Mouse (Mus musculus): Measurements from ENCODE around the gene Rtel1. TPM values are rescaled to one million over a fixed set of nuclear protein-coding genes. Genes with fewer than 3 reads are reported as not detected.

Rtel1 gene
- polyA plus RNA-seq, 1 experiment, result 54.2 TPM

DNA sequence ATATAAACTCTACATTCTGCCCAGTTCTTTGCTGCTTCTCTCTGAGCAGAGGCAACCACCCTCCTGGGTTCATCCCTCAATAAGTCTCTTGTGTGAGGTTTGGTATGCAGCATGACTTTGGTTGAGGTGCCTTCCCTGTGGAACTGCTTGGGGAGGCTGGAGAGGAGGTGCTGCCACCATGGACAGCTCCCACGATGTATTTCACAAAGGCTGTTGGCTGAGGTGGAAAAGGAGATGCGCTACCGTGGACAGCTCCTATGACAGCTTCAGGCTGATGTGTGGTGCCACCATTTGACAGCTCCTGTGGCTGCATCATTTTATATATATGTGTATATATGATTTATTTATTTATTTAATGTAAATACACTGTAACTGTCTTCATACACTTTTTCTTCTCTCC is 17.5 kb upstream of the Rtel1 start:
- Histone ChIP-seq H3K36me3 (ENCODE audit: control insufficient read depth, insufficient read depth, low read length, poor library complexity, severe bottlenecking) (no peaks in the 10 kb centered on the region), H3K27me3 (ENCODE audit: control insufficient read depth, insufficient read depth, low read length, poor library complexity, severe bottlenecking) (no peaks in the 10 kb centered on the region), H3K27ac (ENCODE audit: insufficient read depth, low read length) (no peak overlapping the region), H3K4me1 (ENCODE audit: control insufficient read depth, insufficient read depth, low read length) (no peaks in the 10 kb centered on the region), H3K4me3 (ENCODE audit: low read depth, low read length) (no peak overlapping the region), H3K9ac (ENCODE audit: low read depth, poor library complexity, severe bottlenecking) (no peak overlapping the region), H3K9me3 (replicated peaks; ENCODE audit: control insufficient read depth, insufficient read depth, low read length, poor library complexity, severe bottlenecking) (no peaks in the 10 kb centered on the region)
- no peak for TF ChIP-seq POLR2A (IDR thresholded peaks at IDR 0.05; ENCODE audit: insufficient read depth, low read length)
- peak; percentile 49 for TF ChIP-seq CTCF (IDR thresholded peaks at IDR 0.05; ENCODE audit: low read depth, low read length)

DNA sequence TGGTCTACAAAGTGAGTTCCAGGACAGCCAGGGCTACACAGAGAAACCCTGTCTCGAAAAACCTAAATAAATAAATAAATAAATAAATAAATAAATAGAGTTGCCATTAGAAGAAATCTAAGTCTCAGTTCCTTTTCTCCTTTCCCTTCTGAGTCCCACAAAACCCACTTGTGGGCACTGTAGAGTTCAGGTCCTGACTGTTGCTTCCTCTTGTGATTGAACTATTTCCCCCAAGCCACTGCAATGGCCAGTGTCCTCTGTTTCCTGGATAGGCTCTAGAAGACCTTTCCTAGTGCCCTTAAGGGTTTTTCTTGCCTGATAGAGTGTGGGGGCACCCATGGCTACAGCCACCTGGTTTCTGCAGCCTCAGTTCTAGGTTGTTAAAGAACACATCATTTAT is 14.6 kb upstream of the Rtel1 start:
- no peaks in the 10 kb centered on the region for H3K27me3 ChIP-seq (ENCODE audit: control insufficient read depth, insufficient read depth, low read length, poor library complexity, severe bottlenecking)
- H3K27ac ChIP-seq (ENCODE audit: insufficient read depth, low read length), result no peak overlapping the region
- no peaks in the 10 kb centered on the region for H3K9me3 ChIP-seq (replicated peaks; ENCODE audit: control insufficient read depth, insufficient read depth, low read length, poor library complexity, severe bottlenecking)
- no peak overlapping the region for H3K9ac ChIP-seq (ENCODE audit: low read depth, poor library complexity, severe bottlenecking)
- H3K36me3 ChIP-seq (ENCODE audit: control insufficient read depth, insufficient read depth, low read length, poor library complexity, severe bottlenecking), result no peaks in the 10 kb centered on the region
- no peak overlapping the region for H3K4me3 ChIP-seq (ENCODE audit: low read depth, low read length)
- TF ChIP-seq EP300 (IDR thresholded peaks at IDR 0.05; ENCODE audit: insufficient read depth, low read depth, low read length) (no peak), CTCF (IDR thresholded peaks at IDR 0.05; ENCODE audit: low read depth, low read length) (no peak)
- H3K4me1 ChIP-seq (ENCODE audit: control insufficient read depth, insufficient read depth, low read length), result no peaks in the 10 kb centered on the region

DNA sequence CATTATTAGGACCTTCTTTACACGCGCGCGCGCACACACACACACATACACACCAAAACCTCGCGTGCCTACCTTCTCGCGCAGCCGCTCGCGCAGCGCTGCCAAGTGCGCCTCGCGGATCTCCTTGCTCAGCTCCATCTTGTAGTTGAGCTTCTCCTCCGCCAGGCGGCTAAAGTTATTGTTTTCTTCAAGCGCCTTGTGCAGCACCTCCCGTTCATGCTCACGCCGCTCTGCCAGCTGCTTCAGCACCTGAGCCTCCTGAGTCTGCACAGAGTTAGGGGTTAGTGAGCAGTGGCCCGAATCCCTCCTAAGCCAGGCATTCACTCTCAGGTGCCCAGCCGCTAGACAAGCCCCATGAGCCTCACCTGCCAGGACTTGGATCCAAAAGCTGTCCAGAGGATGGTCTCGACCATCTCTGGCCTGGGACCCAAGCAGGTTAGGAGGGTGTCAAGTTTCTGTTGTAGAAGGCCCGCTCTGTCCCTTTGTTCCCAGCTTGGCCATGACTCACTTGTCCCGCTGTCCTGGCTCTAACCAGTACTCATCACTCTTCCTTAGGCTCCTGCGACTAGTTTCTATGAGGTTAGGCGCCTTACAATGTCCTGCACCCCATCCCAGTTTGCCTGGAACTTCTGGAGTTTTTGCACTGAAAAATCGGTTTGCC is 12.3 kb upstream of the Rtel1 start:
- H3K4me3 ChIP-seq (ENCODE audit: low read depth, low read length), result no peak overlapping the region
- H3K4me1 ChIP-seq (ENCODE audit: control insufficient read depth, insufficient read depth, low read length), result no peaks in the 10 kb centered on the region
- no peak overlapping the region for H3K9ac ChIP-seq (ENCODE audit: low read depth, poor library complexity, severe bottlenecking)
- H3K9me3 ChIP-seq (replicated peaks; ENCODE audit: control insufficient read depth, insufficient read depth, low read length, poor library complexity, severe bottlenecking), result no peaks in the 10 kb centered on the region
- H3K27ac ChIP-seq (ENCODE audit: insufficient read depth, low read length), result no peak overlapping the region
- no peaks in the 10 kb centered on the region for H3K27me3 ChIP-seq (ENCODE audit: control insufficient read depth, insufficient read depth, low read length, poor library complexity, severe bottlenecking)
- no peak for TF ChIP-seq EP300 (IDR thresholded peaks at IDR 0.05; ENCODE audit: insufficient read depth, low read depth, low read length)
- no peak for TF ChIP-seq POLR2A (IDR thresholded peaks at IDR 0.05; ENCODE audit: insufficient read depth, low read length)
- TF ChIP-seq CTCF (IDR thresholded peaks at IDR 0.05; ENCODE audit: low read depth, low read length), result peak; percentile 41
- no peaks in the 10 kb centered on the region for H3K36me3 ChIP-seq (ENCODE audit: control insufficient read depth, insufficient read depth, low read length, poor library complexity, severe bottlenecking)

DNA sequence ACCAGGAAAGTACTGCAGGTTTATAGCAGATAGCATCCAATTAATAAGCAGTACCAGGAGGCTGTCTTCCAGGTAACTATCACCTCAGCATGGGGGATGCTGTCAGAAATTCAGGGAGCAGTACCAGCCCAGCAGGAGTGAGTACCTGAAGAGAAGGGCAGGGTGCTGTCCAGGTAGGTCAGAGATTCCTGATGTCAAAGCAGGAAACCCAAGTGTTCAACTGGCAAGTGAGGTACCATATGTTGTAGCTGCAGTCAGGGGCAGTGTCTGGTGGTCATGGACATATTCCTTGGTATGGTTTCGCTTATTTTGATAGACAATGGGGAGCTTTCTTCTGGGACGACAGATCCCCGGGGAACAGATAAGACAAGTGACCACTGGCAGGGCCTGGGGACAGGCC is 7.1 kb upstream of the Rtel1 start:
- Histone ChIP-seq H3K4me3 (ENCODE audit: low read depth, low read length) (no peak overlapping the region), H3K4me1 (ENCODE audit: control insufficient read depth, insufficient read depth, low read length) (no peaks in the 10 kb centered on the region), H3K27ac (ENCODE audit: insufficient read depth, low read length) (no peak overlapping the region), H3K9me3 (replicated peaks; ENCODE audit: control insufficient read depth, insufficient read depth, low read length, poor library complexity, severe bottlenecking) (no peaks in the 10 kb centered on the region), H3K27me3 (ENCODE audit: control insufficient read depth, insufficient read depth, low read length, poor library complexity, severe bottlenecking) (no peaks in the 10 kb centered on the region), H3K36me3 (ENCODE audit: control insufficient read depth, insufficient read depth, low read length, poor library complexity, severe bottlenecking) (no peaks in the 10 kb centered on the region), H3K9ac (ENCODE audit: low read depth, poor library complexity, severe bottlenecking) (no peak overlapping the region)
- no peak for TF ChIP-seq POLR2A (IDR thresholded peaks at IDR 0.05; ENCODE audit: insufficient read depth, low read length)
- TF ChIP-seq CTCF (IDR thresholded peaks at IDR 0.05; ENCODE audit: low read depth, low read length), result no peak
- TF ChIP-seq EP300 (IDR thresholded peaks at IDR 0.05; ENCODE audit: insufficient read depth, low read depth, low read length), result no peak

DNA sequence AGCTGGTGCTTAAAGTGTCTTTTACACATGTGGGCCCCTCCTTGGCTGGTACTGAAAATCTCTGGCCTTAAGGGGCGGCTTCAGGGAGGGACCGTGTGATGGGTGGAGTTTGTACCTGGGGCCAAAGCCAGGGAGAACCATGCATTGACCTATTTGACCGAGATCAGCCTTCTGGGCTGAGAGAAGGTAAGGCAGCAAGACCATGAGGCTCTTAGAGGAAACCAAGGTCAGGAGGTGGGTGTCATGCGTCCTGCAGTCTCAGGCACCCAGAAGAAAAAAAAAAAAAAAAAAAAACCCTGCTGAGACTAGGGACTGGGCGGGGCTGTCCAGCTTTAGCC is 6.6 kb upstream of the Rtel1 start:
- TF ChIP-seq EP300 (IDR thresholded peaks at IDR 0.05; ENCODE audit: insufficient read depth, low read depth, low read length), result no peak
- Histone ChIP-seq H3K9me3 (replicated peaks; ENCODE audit: control insufficient read depth, insufficient read depth, low read length, poor library complexity, severe bottlenecking) (no peaks in the 10 kb centered on the region), H3K27me3 (ENCODE audit: control insufficient read depth, insufficient read depth, low read length, poor library complexity, severe bottlenecking) (no peaks in the 10 kb centered on the region), H3K4me1 (ENCODE audit: control insufficient read depth, insufficient read depth, low read length) (no peaks in the 10 kb centered on the region), H3K36me3 (ENCODE audit: control insufficient read depth, insufficient read depth, low read length, poor library complexity, severe bottlenecking) (no peaks in the 10 kb centered on the region), H3K4me3 (ENCODE audit: low read depth, low read length) (peak overlapping the region; percentile 82), H3K9ac (ENCODE audit: low read depth, poor library complexity, severe bottlenecking) (peak overlapping the region; percentile 39; the same call in 1 of the 2 replicates), H3K27ac (ENCODE audit: insufficient read depth, low read length) (no peak overlapping the region)

DNA sequence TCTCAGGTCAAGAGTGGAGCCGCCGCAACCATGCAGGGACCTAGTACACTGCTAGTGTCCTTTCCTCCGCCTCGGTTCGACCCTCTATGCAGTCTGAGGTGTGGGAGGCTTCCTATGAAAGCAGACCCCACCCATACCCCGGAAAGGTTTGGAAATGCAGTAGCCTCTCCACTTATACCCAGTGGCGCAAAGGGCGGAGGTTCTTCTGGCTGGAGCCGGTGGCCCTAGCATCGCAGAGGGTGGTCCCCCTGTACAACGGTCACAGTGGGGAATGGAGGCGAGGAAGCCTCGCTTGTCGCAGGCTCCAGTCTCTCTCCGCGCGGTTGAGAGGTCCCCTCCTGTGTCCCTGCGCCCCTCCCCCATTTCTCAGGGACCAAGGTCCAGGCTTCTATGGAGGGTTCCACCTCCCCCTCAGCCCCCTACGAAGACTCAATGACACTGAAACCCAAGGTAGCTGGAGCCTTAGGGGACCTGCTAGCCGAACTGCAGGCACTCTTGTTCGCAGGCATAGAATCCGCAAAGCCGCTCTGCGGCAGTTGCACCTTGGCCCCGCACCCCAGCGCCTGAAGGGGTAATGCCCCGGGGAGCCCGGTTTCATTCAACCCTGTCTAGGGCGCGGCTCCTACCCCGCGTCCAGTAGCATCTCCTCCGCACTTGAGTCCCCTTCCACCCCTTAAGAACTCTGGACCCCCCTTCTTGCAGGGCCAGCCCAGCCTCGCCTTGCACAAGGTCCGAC is 6.0 kb upstream of the Rtel1 start:
- no peaks in the 10 kb centered on the region for H3K36me3 ChIP-seq (ENCODE audit: control insufficient read depth, insufficient read depth, low read length, poor library complexity, severe bottlenecking)
- peak overlapping the region; percentile 39 for H3K9ac ChIP-seq (ENCODE audit: low read depth, poor library complexity, severe bottlenecking)
- H3K27me3 ChIP-seq (ENCODE audit: control insufficient read depth, insufficient read depth, low read length, poor library complexity, severe bottlenecking), result no peaks in the 10 kb centered on the region
- no peaks in the 10 kb centered on the region for H3K9me3 ChIP-seq (replicated peaks; ENCODE audit: control insufficient read depth, insufficient read depth, low read length, poor library complexity, severe bottlenecking)
- H3K27ac ChIP-seq (ENCODE audit: insufficient read depth, low read length), result no peak overlapping the region
- TF ChIP-seq EP300 (IDR thresholded peaks at IDR 0.05; ENCODE audit: insufficient read depth, low read depth, low read length) (no peak), CTCF (IDR thresholded peaks at IDR 0.05; ENCODE audit: low read depth, low read length) (no peak), POLR2A (IDR thresholded peaks at IDR 0.05; ENCODE audit: insufficient read depth, low read length) (no peak)
- H3K4me1 ChIP-seq (ENCODE audit: control insufficient read depth, insufficient read depth, low read length), result no peaks in the 10 kb centered on the region
- peak overlapping the region; percentile 82 for H3K4me3 ChIP-seq (ENCODE audit: low read depth, low read length)
